Mouse (Mus musculus) intestine, postnatal 0 days (tissue): ENCODE measurements around the gene Grip2. TPM values are rescaled to one million over a fixed set of nuclear protein-coding genes. Genes with fewer than 3 reads are reported as not detected.

Experiments used
- ATAC-seq: fragments of 200-750 bp; cut with Nextera tagmentation; 2 replicates; pipeline ENCODE4 v1.8.0; 2017; ENCODE audit warnings: mild to moderate bottlenecking, moderate TSS enrichment, moderate library complexity
- H3K27ac ChIP-seq: fragments of 300-500 bp; sonication (generic); 2 replicates; pipeline ENCODE4 v1.5.1; 2014; ENCODE audit warnings: mild to moderate bottlenecking, low read depth, low read length, moderate library complexity
- H3K27me3 ChIP-seq: fragments of 300-500 bp; sonication (generic); replicated peaks from 2 replicates; pipeline ENCODE4 v1.6.1; 2014; ENCODE audit warnings: low read length, mixed read lengths; ENCODE audit not compliant: control insufficient read depth, insufficient read depth
- H3K36me3 ChIP-seq: fragments of 300-500 bp; sonication (generic); 2 replicates; pipeline ENCODE4 v1.6.1; 2014; ENCODE audit warnings: mild to moderate bottlenecking, moderate library complexity; ENCODE audit not compliant: control insufficient read depth, insufficient read depth
- H3K4me1 ChIP-seq: fragments of 300-500 bp; sonication (generic); replicated peaks from 2 replicates; pipeline ENCODE4 v1.6.1; 2014; ENCODE audit warnings: antibody characterized with exemption, low read length, mixed read lengths; ENCODE audit not compliant: control insufficient read depth, insufficient read depth
- H3K4me2 ChIP-seq: fragments of 300-500 bp; sonication (generic); replicated peaks from 2 replicates; pipeline ENCODE4 v1.6.1; 2014; ENCODE audit warnings: low read depth, mild to moderate bottlenecking, moderate library complexity
- H3K4me3 ChIP-seq: fragments of 300-500 bp; sonication (generic); 2 replicates; pipeline ENCODE4 v1.5.1; 2014; ENCODE audit warnings: low read depth, low read length
- H3K9ac ChIP-seq: fragments of 300-500 bp; sonication (generic); 2 replicates; pipeline ENCODE4 v1.6.1; 2014; ENCODE audit warnings: mild to moderate bottlenecking, low read depth, low read length
- H3K9me3 ChIP-seq: fragments of 300-500 bp; sonication (generic); 2 replicates; pipeline ENCODE4 v1.6.1; 2016; ENCODE audit warnings: mixed run types; ENCODE audit not compliant: control insufficient read depth
- CTCF ChIP-seq: sonication (generic); IDR thresholded peaks from 2 replicates; pipeline ENCODE4 v1.5.1; 2016; ENCODE audit warnings: low read depth, mild to moderate bottlenecking, control low read depth, antibody characterized with exemption, moderate library complexity
- WGBS: fragments of 180-500 bp; shearing (Covaris S2); extraction: QIAGEN DNeasy Blood & Tissue Kit; methylation state at CpG from one replicate; pipeline ENCODE4 v1.1.7; 2014; 5-methylcytosine and 5-hydroxymethylcytosine counted together
- polyA plus RNA-seq: library from polyadenylated mRNA; unstranded; fragments of >200 nt; fragmentation: Nextera tagmentation; extraction: Ambion mirVana; gene quantifications from 2 replicates; pipeline ENCODE4 v1.2.1, GENCODE M21; 2015

Gene Grip2
- polyA plus RNA-seq, 1 experiment from 2014 or later, result 0.22 TPM

DNA sequence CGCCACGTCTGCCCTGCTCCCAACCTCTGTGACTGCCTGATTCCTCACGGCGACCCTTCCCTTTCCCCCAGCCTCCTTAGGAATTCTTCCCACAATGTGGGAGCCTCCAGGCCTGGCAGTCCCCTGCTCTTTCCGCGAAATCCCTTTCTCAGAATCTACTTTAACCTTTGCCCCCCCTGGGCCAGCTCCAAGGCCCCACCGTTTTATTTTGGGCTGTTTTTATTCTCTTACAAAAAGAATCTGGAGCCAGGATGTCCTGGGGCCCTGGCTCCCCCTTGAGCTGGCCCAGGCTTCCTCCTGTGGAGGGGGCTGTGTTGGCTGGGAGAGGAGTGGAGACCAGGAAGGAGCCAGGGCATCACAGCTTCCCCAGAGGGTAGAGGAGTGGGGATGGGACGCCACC is 74.2 kb downstream of the Grip2 start:
- ATAC-seq, result no peak
- Histone ChIP-seq H3K36me3 (peaks cover 96% of the 10 kb centered on the region), H3K27ac (no peak overlapping the region)

DNA sequence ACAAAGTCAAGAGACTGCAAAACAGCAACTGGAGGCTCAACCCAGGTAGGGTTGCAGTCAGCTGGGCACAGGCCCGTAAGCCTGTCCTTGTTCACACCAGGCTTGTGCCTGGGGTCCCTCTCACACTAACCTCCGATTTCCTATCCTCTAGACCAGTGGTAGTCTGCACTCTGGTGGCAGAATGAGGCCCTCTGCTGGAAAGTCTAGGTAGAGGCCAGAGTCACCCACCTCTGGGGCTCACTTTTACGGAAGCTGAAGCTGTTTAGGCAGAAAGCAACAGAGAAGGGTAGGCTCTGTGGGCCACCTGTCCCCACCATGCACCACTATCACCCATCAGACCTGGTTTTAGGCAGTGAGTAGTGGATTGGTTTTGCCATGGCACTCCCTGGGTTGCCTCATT is 76.1 kb downstream of the Grip2 start:
- no peaks in the 10 kb centered on the region for H3K4me1 ChIP-seq
- H3K36me3 ChIP-seq, result peaks cover 95% of the 10 kb centered on the region
- 86% methylated on average over 3 of the region's 3 CpGs for WGBS
- no peak overlapping the region for H3K27ac ChIP-seq
- no peak overlapping the region for H3K4me3 ChIP-seq
- ATAC-seq, result 0 out of 2 replicates have a peak, but pooled peaks have one; percentile 28
- no peak overlapping the region for H3K4me2 ChIP-seq
- H3K27me3 ChIP-seq, result no peaks in the 10 kb centered on the region
- H3K9me3 ChIP-seq, result no peaks in the 10 kb centered on the region
- peak; percentile 68 for TF ChIP-seq CTCF
- no peak overlapping the region for H3K9ac ChIP-seq

More for the DNA sequence above, 74.2 kb downstream of the Grip2 start:
- Histone ChIP-seq H3K9ac (no peak overlapping the region), H3K27me3 (no peaks in the 10 kb centered on the region), H3K9me3 (no peaks in the 10 kb centered on the region), H3K4me1 (no peaks in the 10 kb centered on the region), H3K4me3 (no peak overlapping the region), H3K4me2 (no peak overlapping the region)
- WGBS, result 75% methylated on average over 8 of the region's 8 CpGs
- no peak for TF ChIP-seq CTCF

GRCm38 (mm10) chr6:91746776-91747175 is 80.3 kb downstream of the Grip2 start:
- Histone ChIP-seq H3K4me2 (no peak overlapping the region), H3K27me3 (no peaks in the 10 kb centered on the region), H3K9ac (no peak overlapping the region), H3K9me3 (no peaks in the 10 kb centered on the region), H3K4me3 (no peak overlapping the region), H3K36me3 (peaks cover 86% of the 10 kb centered on the region), H3K27ac (no peak overlapping the region), H3K4me1 (no peaks in the 10 kb centered on the region)
- 80% methylated on average over 5 of the region's 5 CpGs for WGBS
- TF ChIP-seq CTCF, result no peak
- no peak for ATAC-seq

- no peak overlapping the region for H3K4me2 ChIP-seq
- no peak for TF ChIP-seq CTCF
- H3K4me3 ChIP-seq, result no peak overlapping the region
- 54% methylated on average over 7 of the region's 7 CpGs for WGBS
- H3K4me1 ChIP-seq, result no peaks in the 10 kb centered on the region
- no peak overlapping the region for H3K9ac ChIP-seq
- peaks cover 86% of the 10 kb centered on the region for H3K36me3 ChIP-seq
- no peak overlapping the region for H3K27ac ChIP-seq
- no peaks in the 10 kb centered on the region for H3K9me3 ChIP-seq
- no peaks in the 10 kb centered on the region for H3K27me3 ChIP-seq
- no peak for ATAC-seq
Measured at GRCm38 (mm10) chr6:91745947-91746582, 81.0 kb downstream of the Grip2 start.

GRCm38 (mm10) chr6:91745246-91745645 is 81.8 kb downstream of the Grip2 start:
- 72% methylated on average over 3 of the region's 3 CpGs for WGBS
- Histone ChIP-seq H3K4me3 (no peak overlapping the region), H3K4me1 (no peaks in the 10 kb centered on the region), H3K9me3 (no peaks in the 10 kb centered on the region), H3K9ac (no peak overlapping the region), H3K4me2 (no peak overlapping the region), H3K27me3 (no peaks in the 10 kb centered on the region), H3K27ac (no peak overlapping the region), H3K36me3 (peaks cover 86% of the 10 kb centered on the region)
- no peak for ATAC-seq
- TF ChIP-seq CTCF, result no peak

- no peak for TF ChIP-seq CTCF
- no peaks in the 10 kb centered on the region for H3K27me3 ChIP-seq
- H3K4me3 ChIP-seq, result no peak overlapping the region
- no peak overlapping the region for H3K9ac ChIP-seq
- H3K4me2 ChIP-seq, result no peak overlapping the region
- peaks cover 88% of the 10 kb centered on the region for H3K36me3 ChIP-seq
- WGBS, result 58% methylated on average over 4 of the region's 4 CpGs
- no peak for ATAC-seq
- no peaks in the 10 kb centered on the region for H3K9me3 ChIP-seq
- no peak overlapping the region for H3K27ac ChIP-seq
- H3K4me1 ChIP-seq, result no peaks in the 10 kb centered on the region
Measured at GRCm38 (mm10) chr6:91743886-91744285, 83.2 kb downstream of the Grip2 start.

GRCm38 (mm10) chr6:91742995-91743394 is 84.1 kb downstream of the Grip2 start:
- H3K36me3 ChIP-seq, result peaks cover 88% of the 10 kb centered on the region
- H3K9ac ChIP-seq, result no peak overlapping the region
- no peak for ATAC-seq
- no peak overlapping the region for H3K4me3 ChIP-seq
- 83% methylated on average over 8 of the region's 8 CpGs for WGBS
- no peaks in the 10 kb centered on the region for H3K9me3 ChIP-seq
- H3K27me3 ChIP-seq, result no peaks in the 10 kb centered on the region
- H3K4me2 ChIP-seq, result no peak overlapping the region
- H3K27ac ChIP-seq, result no peak overlapping the region
- no peak for TF ChIP-seq CTCF
- H3K4me1 ChIP-seq, result 0 out of 2 replicates have a peak, but pooled peaks cover 3% of the 10 kb centered on the region
